Mouse (Mus musculus): ENCODE measurements around the gene Hist1h2bm. TPM values are rescaled to one million over a fixed set of nuclear protein-coding genes. Genes with fewer than 3 reads are reported as not detected.
"Not testable (repeated sequence)": the region's sequence is repeated elsewhere in the genome, so short reads cannot be mapped to it uniquely, and the experiment has no call there.

The Hist1h2bm gene
- polyA plus RNA-seq, 1 experiment from 2014 or later = 3.3 TPM

GRCm38 (mm10) chr13:21754294-21755001 is 32.6 kb downstream of the Hist1h2bm start:
- H3K4me1 ChIP-seq; H3K27me3 ChIP-seq (replicated peaks); ATAC-seq (ENCODE audit: insufficient read depth, low FRiP score, low read depth); H3K36me3 ChIP-seq; H3K9me3 ChIP-seq: not testable (repeated sequence)
- Histone ChIP-seq H3K4me2 (peak overlapping the region; percentile 70), H3K9ac (peak overlapping the region; percentile 22; the same call in 1 of the 2 replicates), H3K4me3 (replicated peaks) (peak overlapping the region; percentile 47), H3K27ac (peak overlapping the region; percentile 92)
- WGBS = under 1% methylated on average over 21 of the region's 26 CpGs

- ATAC-seq (ENCODE audit: insufficient read depth, low FRiP score, low read depth) = no peak
- Histone ChIP-seq H3K9me3 (no peaks in the 10 kb centered on the region), H3K4me3 (replicated peaks) (no peak overlapping the region), H3K4me2 (peak overlapping the region; percentile 13; the same call in 1 of the 2 replicates), H3K4me1 (peaks cover 4% of the 10 kb centered on the region; the same call in 1 of the 2 replicates), H3K9ac (no peak overlapping the region), H3K36me3 (no peaks in the 10 kb centered on the region), H3K27ac (no peak overlapping the region), H3K27me3 (replicated peaks) (no peaks in the 10 kb centered on the region)
- WGBS = 68% methylated on average over 1 of the region's 1 CpGs
Observed at GRCm38 (mm10) chr13:21755707-21756106, 33.9 kb downstream of the Hist1h2bm start.

Small RNA genes lying within 50 kb of the gene (microRNA-seq; reads per million reads assigned to microRNA genes)
- not detected for gene Gm44357
- not detected for gene Gm44367
- gene Gm44454 = not detected

Other genes with a start within 250 kb of the Hist1h2bm start
- 2.9 and 3.1 TPM in 2 replicates for gene Zkscan4, start 243.1 kb upstream of the Hist1h2bm start, polyA plus RNA-seq (2015; fragmentation: Nextera tagmentation; extraction: Ambion mirVana)
- gene Gm10065, start 242.6 kb upstream of the Hist1h2bm start, polyA plus RNA-seq (2015; fragmentation: Nextera tagmentation; extraction: Ambion mirVana) = not detected in 2 replicates
- gene AK157302, start 226.8 kb upstream of the Hist1h2bm start, polyA plus RNA-seq (2015; fragmentation: Nextera tagmentation; extraction: Ambion mirVana) = 0.68 and 1.1 TPM in 2 replicates
- 8.8 and 32.6 TPM in 2 replicates for gene Gm11273, start 220.6 kb upstream of the Hist1h2bm start, polyA plus RNA-seq (2015; fragmentation: Nextera tagmentation; extraction: Ambion mirVana)
- 5.4 and 5.5 TPM in 2 replicates for gene Zkscan8, start 190.9 kb upstream of the Hist1h2bm start, polyA plus RNA-seq (2015; fragmentation: Nextera tagmentation; extraction: Ambion mirVana)
- gene Olfr1366, start 179.2 kb upstream of the Hist1h2bm start, polyA plus RNA-seq (2015; fragmentation: Nextera tagmentation; extraction: Ambion mirVana) = 0.26 and 0.27 TPM in 2 replicates
- gene Olfr1535, start 162.2 kb upstream of the Hist1h2bm start, polyA plus RNA-seq (2015; fragmentation: Nextera tagmentation; extraction: Ambion mirVana) = 0.06 TPM in 1 of 2 replicates, not detected in the other
- not detected in 2 replicates for gene Olfr1364, start 140.3 kb upstream of the Hist1h2bm start, polyA plus RNA-seq (2015; fragmentation: Nextera tagmentation; extraction: Ambion mirVana)
- gene Olfr1362, start 108.0 kb upstream of the Hist1h2bm start, polyA plus RNA-seq (2015; fragmentation: Nextera tagmentation; extraction: Ambion mirVana) = not detected in 2 replicates
- gene Olfr11, start 79.5 kb upstream of the Hist1h2bm start, polyA plus RNA-seq (2015; fragmentation: Nextera tagmentation; extraction: Ambion mirVana) = not detected in 2 replicates
- not detected in 2 replicates for gene Olfr1361, start 58.7 kb upstream of the Hist1h2bm start, polyA plus RNA-seq (2015; fragmentation: Nextera tagmentation; extraction: Ambion mirVana)
- gene Olfr1360, start 44.6 kb upstream of the Hist1h2bm start, polyA plus RNA-seq (2015; fragmentation: Nextera tagmentation; extraction: Ambion mirVana) = not detected in 2 replicates
- gene Olfr1359, start 23.9 kb upstream of the Hist1h2bm start, polyA plus RNA-seq (2015; fragmentation: Nextera tagmentation; extraction: Ambion mirVana) = not detected in 2 replicates
- gene Hist1h2bl, start 5.9 kb upstream of the Hist1h2bm start, polyA plus RNA-seq (2015; fragmentation: Nextera tagmentation; extraction: Ambion mirVana) = 1.4 and 4.4 TPM in 2 replicates
- 25.1 TPM in 2 replicates for gene Hist1h2ai, start 5.6 kb upstream of the Hist1h2bm start, polyA plus RNA-seq (2015; fragmentation: Nextera tagmentation; extraction: Ambion mirVana)
- 4.7 and 6.3 TPM in 2 replicates for gene Hist1h3h, start 4.4 kb upstream of the Hist1h2bm start, polyA plus RNA-seq (2015; fragmentation: Nextera tagmentation; extraction: Ambion mirVana)
- 2.9 and 3.6 TPM in 2 replicates for gene Hist1h4j, start 13.0 kb downstream of the Hist1h2bm start, polyA plus RNA-seq (2015; fragmentation: Nextera tagmentation; extraction: Ambion mirVana)
- gene Hist1h4k, start 28.5 kb downstream of the Hist1h2bm start, polyA plus RNA-seq (2015; fragmentation: Nextera tagmentation; extraction: Ambion mirVana) = 2.4 and 3.2 TPM in 2 replicates
- gene Hist1h2ak, start 31.8 kb downstream of the Hist1h2bm start, polyA plus RNA-seq (2015; fragmentation: Nextera tagmentation; extraction: Ambion mirVana) = 28.6 and 40.6 TPM in 2 replicates
- gene Hist1h2bn, start 32.1 kb downstream of the Hist1h2bm start, polyA plus RNA-seq (2015; fragmentation: Nextera tagmentation; extraction: Ambion mirVana) = 3.3 and 6.0 TPM in 2 replicates
- gene Hist1h1b, start 58.6 kb downstream of the Hist1h2bm start, polyA plus RNA-seq (2015; fragmentation: Nextera tagmentation; extraction: Ambion mirVana) = 25.3 and 26.3 TPM in 2 replicates
- gene Hist1h3i, start 61.3 kb downstream of the Hist1h2bm start, polyA plus RNA-seq (2015; fragmentation: Nextera tagmentation; extraction: Ambion mirVana) = 109 and 120 TPM in 2 replicates
- gene Hist1h2an, start 65.2 kb downstream of the Hist1h2bm start, polyA plus RNA-seq (2015; fragmentation: Nextera tagmentation; extraction: Ambion mirVana) = 9.6 and 16.6 TPM in 2 replicates
- gene Hist1h2bp, start 65.4 kb downstream of the Hist1h2bm start, polyA plus RNA-seq (2015; fragmentation: Nextera tagmentation; extraction: Ambion mirVana) = 1.4 and 2.1 TPM in 2 replicates
- 17.3 and 17.7 TPM in 2 replicates for gene Hist1h2bq, start 88.2 kb downstream of the Hist1h2bm start, polyA plus RNA-seq (2015; fragmentation: Nextera tagmentation; extraction: Ambion mirVana)
- gene Hist1h2ao, start 88.4 kb downstream of the Hist1h2bm start, polyA plus RNA-seq (2015; fragmentation: Nextera tagmentation; extraction: Ambion mirVana) = 1.7 TPM in 1 of 2 replicates, not detected in the other
- gene Hist1h4m, start 89.7 kb downstream of the Hist1h2bm start, polyA plus RNA-seq (2015; fragmentation: Nextera tagmentation; extraction: Ambion mirVana) = 0.68 TPM in 1 of 2 replicates, not detected in the other
- 14.0 and 15.4 TPM in 2 replicates for gene Hist1h4n, start 110.2 kb downstream of the Hist1h2bm start, polyA plus RNA-seq (2015; fragmentation: Nextera tagmentation; extraction: Ambion mirVana)
- 2,912 and 3,763 TPM in 2 replicates for gene Hist1h2ap, start 111.5 kb downstream of the Hist1h2bm start, polyA plus RNA-seq (2015; fragmentation: Nextera tagmentation; extraction: Ambion mirVana)
- gene Hist1h2br, start 111.7 kb downstream of the Hist1h2bm start, polyA plus RNA-seq (2015; fragmentation: Nextera tagmentation; extraction: Ambion mirVana) = 19.8 and 19.9 TPM in 2 replicates
- 7.8 and 8.5 TPM in 2 replicates for gene Zfp184, start 223.1 kb downstream of the Hist1h2bm start, polyA plus RNA-seq (2015; fragmentation: Nextera tagmentation; extraction: Ambion mirVana)